Mouse (Mus musculus) 3134 (cell line): ENCODE measurements around the gene Vmn1r115.
"Not testable (repeated sequence)": the region's sequence is repeated elsewhere in the genome, so short reads cannot be mapped to it uniquely, and the experiment has no call there.

Experiments used
- DNase-seq: peaks from one replicate; pipeline ENCODE4 v3.0.0-alpha.2; 2011; ENCODE audit warnings: low spot score; ENCODE audit not compliant: insufficient read length; ENCODE audit errors: extremely low read depth

Gene Vmn1r115

DNA sequence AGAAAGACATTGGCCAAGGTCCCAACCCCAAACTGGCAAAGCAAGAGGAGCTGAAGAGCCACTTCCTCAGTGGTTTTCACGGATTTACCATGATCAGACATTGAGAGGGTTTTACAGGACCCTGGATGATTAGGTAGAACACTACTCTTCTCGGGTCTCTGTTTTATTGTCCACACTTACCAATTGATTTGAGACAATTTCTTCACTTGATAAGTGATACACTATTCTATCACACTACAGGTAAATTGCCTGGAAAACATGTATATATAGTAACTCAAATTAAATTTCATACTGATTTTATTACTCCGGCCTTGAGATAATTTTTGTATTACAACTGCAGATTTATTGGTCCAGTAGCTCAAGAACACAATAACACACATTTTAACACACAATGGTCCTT lies at the start of gene Vmn1r115:
TSS of gene Vmn1r115 (minus strand) at position 101 of the 400 bp plus-strand sequence.
- not testable (repeated sequence) for DNase-seq

DNA sequence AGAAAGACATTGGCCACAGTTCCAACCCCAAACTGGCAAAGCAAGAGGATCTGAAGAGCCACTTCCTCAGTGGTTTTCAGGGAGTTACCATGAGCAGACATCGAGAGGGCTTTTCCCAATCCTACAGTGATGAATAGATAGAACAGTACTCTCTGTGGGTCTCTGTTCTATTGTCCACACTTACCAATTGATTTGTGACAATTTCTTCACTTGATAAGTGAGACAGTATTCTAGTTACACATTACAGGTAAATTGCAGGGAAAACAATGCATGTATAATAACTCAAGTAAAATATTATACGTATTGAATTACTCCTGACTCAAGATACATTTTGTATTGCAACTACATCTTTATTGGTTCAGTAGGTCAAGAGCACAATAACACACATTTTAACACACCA lies 39.2 kb upstream of the Vmn1r115 start, which contains the start of gene Vmn1r117:
TSS of gene Vmn1r117 (minus strand) at position 101 of the 400 bp plus-strand sequence.
- not testable (repeated sequence) for DNase-seq

DNA sequence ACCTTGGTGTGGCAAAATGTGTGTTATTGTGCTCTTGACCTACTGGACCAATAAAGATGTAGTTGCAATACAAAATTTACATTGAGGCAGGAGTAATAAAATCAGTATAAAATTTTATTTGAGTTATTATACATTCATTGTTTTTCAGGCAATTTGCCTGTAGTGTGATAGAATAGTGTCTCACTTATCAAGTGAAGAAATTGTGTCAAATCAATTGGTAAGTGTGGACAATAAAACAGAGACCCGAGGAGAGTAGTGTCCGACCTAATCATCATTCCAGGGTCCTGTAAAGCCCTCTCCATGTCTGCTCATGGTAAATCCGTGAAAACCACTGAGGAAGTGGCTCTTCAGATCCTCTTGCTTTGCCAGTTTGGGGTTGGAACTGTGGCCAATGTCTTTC lies 27.2 kb upstream of the Vmn1r115 start, which contains the start of gene Vmn1r116:
TSS of gene Vmn1r116 (plus strand) at position 301 of the 400 bp plus-strand sequence.
- not testable (repeated sequence) for DNase-seq

DNA sequence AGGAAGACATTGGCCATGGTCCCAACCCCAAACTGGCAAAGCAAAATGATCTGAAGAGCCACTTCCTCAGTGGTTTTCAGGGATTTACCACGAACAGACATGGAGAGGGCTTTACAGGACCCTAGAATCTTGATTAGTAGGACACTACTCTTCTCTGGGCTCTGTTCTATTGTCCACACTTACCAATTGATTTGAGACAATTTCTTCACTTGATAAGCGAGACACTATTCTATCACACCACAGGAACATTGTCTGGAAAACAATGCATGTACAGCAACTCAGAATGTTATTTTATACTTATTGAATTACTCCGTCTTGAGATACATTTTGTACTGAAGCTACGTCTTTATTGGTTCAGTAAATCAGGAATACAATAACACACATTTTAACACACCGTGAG lies 32.7 kb downstream of the Vmn1r115 start, which contains the start of gene Vmn1r114:
TSS of gene Vmn1r114 (minus strand) at position 101 of the 400 bp plus-strand sequence.
- DNase-seq: not testable (repeated sequence)
